ENCODE assay signal across 16 mouse cellular contexts in the genomic region with DNA sequence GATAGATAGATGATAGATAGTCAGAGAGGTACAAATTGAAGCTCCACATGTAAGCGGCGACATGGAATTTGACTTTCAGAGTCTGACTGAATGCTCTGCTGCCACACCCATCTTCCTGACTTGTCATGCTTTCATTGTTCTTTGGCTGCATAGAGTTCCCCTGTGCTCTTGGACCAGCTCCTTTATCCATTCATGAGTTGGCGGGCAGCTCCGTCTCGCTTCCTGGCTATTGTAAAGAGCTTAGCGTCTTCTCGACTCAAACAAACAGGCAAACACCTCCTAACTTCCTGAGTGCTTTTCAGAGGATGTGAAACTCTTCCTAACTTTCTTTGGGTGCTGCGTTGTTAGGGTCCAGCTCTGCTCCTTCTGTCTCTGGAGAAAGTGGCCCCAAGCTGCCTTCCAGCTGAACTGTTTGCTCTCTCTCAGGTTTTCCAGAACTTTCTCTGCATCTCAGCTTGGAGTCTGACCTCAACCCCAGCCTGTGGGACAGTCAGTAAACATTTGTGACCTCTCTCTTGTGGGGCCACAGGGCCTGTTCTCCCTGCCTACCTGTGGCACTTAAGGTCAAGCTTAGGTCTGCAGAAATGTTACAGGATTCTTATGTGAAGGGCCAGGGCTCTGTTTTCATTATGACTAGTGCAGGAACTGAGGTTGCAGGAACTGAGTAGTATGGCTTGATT. TPM values are rescaled to one million over a fixed set of nuclear protein-coding genes. Genes with fewer than 3 reads are reported as not detected.
DNase-seq lines count a peak whose midpoint lies in the region; ATAC-seq and TF ChIP-seq lines count a peak whose summit lies in the region.
"Had no signal": no experiment of that assay in that cellular context is flagged by ENCODE, and none has a peak within 500 bp of the region (broad histone marks: within the 10 kb centered on the region; RNA-seq: fewer than 3 reads in every experiment).

No protein-coding gene starts in this region.

- no peak overlapping the region for H3K4me2 ChIP-seq in lung, embryonic 15.5 days
- H3K4me2 ChIP-seq in hindbrain, postnatal 0 days (ENCODE audit: low read depth, low read length), result no peak overlapping the region
- H3K4me2 ChIP-seq: embryonic facial prominence, embryonic 15.5 days had no signal

- no peaks in the 10 kb centered on the region for H3K36me3 ChIP-seq in lung, embryonic 15.5 days
- no peaks in the 10 kb centered on the region for H3K36me3 ChIP-seq in hindbrain, postnatal 0 days (ENCODE audit: insufficient read depth, low read length)
- H3K36me3 ChIP-seq: embryonic facial prominence, embryonic 15.5 days had no signal

- no peaks in the 10 kb centered on the region for H3K9me3 ChIP-seq in lung, embryonic 15.5 days
- no peaks in the 10 kb centered on the region for H3K9me3 ChIP-seq in hindbrain, postnatal 0 days (ENCODE audit: low read length)
- H3K9me3 ChIP-seq: embryonic facial prominence, embryonic 15.5 days had no signal

- H3K4me1 ChIP-seq in lung, embryonic 15.5 days, result peaks cover 5% of the 10 kb centered on the region; the same call in 1 of the 2 replicates
- H3K4me1 ChIP-seq in lung, adult 2 months (ENCODE audit: control insufficient read depth, insufficient read depth, low read length), result peaks cover 6% of the 10 kb centered on the region
- no peaks in the 10 kb centered on the region for H3K4me1 ChIP-seq in hindbrain, postnatal 0 days (ENCODE audit: insufficient read depth, low read length)
- H3K4me1 ChIP-seq: embryonic facial prominence, embryonic 15.5 days had no signal

- H3K9ac ChIP-seq in lung, embryonic 15.5 days, result no peak overlapping the region
- H3K9ac ChIP-seq in hindbrain, postnatal 0 days (replicated peaks; ENCODE audit: low read length), result no peak overlapping the region
- H3K9ac ChIP-seq: embryonic facial prominence, embryonic 15.5 days had no signal

- no peak for ATAC-seq in lung, embryonic 15.5 days (ENCODE audit: borderline replicate concordance, extremely low read depth, low FRiP score, low TSS enrichment)
- no peak for ATAC-seq in hindbrain, postnatal 0 days

- DNase-seq in gastrocnemius, adult 2 months, result no peak
- no peak for DNase-seq in gastrocnemius, postnatal 25 days
- DNase-seq in lung, adult 2 months, result no peak
- DNase-seq in kidney, postnatal 14 days, result peak; percentile 50
- DNase-seq in spleen, postnatal 36 days (ENCODE audit: low spot score in 2 of 2), result no peak
- DNase-seq in cerebellum, postnatal 14 days, result no peak
- no peak for DNase-seq in hindbrain, postnatal 0 days (ENCODE audit: low spot score)
- DNase-seq: adrenal gland, postnatal 14 days; B cell, adult 2 months; cerebellum, adult 11 months; thymus, adult 2 months had no signal

- no peak for TF ChIP-seq CTCF in gastrocnemius, adult 2 months (IDR thresholded peaks at IDR 0.05)
- TF ChIP-seq CTCF in lung, adult 2 months (IDR thresholded peaks at IDR 0.05; ENCODE audit: insufficient read depth, low read length), result no peak
- no peak for TF ChIP-seq CTCF in hindbrain, postnatal 0 days (IDR thresholded peaks at IDR 0.05; ENCODE audit: low read depth)

- no peak for TF ChIP-seq POLR2A in lung, adult 2 months (IDR thresholded peaks at IDR 0.05; ENCODE audit: borderline replicate concordance, extremely low read depth, low read depth, low read length)

- intact Hi-C loops in gastrocnemius, adult 2 months (cut with DNase I), result no loop called here

- no peak overlapping the region for H3K4me3 ChIP-seq in gastrocnemius, adult 2 months
- H3K4me3 ChIP-seq in lung, embryonic 15.5 days, result no peak overlapping the region
- no peak overlapping the region for H3K4me3 ChIP-seq in lung, adult 2 months (replicated peaks; ENCODE audit: extremely low read depth, low read depth, low read length)
- no peak overlapping the region for H3K4me3 ChIP-seq in hindbrain, postnatal 0 days (ENCODE audit: low read length)
- H3K4me3 ChIP-seq: embryonic facial prominence, embryonic 15.5 days had no signal

- H3K27ac ChIP-seq in gastrocnemius, adult 2 months, result 0 out of 2 replicates have a peak overlapping the region, but pooled peaks have one; percentile 24
- peak overlapping the region; percentile 7; the same call in 1 of the 2 replicates for H3K27ac ChIP-seq in lung, embryonic 15.5 days
- no peak overlapping the region for H3K27ac ChIP-seq in hindbrain, postnatal 0 days
- H3K27ac ChIP-seq: embryonic facial prominence, embryonic 15.5 days; macrophage had no signal

- no peaks in the 10 kb centered on the region for H3K27me3 ChIP-seq in lung, embryonic 15.5 days
- H3K27me3 ChIP-seq in hindbrain, postnatal 0 days (ENCODE audit: insufficient read depth, low read length), result no peaks in the 10 kb centered on the region
- H3K27me3 ChIP-seq: embryonic facial prominence, embryonic 15.5 days had no signal

- 59% methylated on average over 8 of the region's 8 CpGs for WGBS in lung, embryonic 15.5 days
- 32% methylated on average over 8 of the region's 8 CpGs for WGBS in lung, adult 2 months
- WGBS in hindbrain, postnatal 0 days, result 28% methylated on average over 8 of the region's 8 CpGs

RNA-seq across cellular contexts. Expression of a gene that starts 13.6 kb away (rescaled TPM):
- total RNA-seq in gastrocnemius, adult 2 months (2021), result not detected
- total RNA-seq in gastrocnemius, postnatal 25 days (2021), result not detected
- polyA plus RNA-seq in lung, embryonic 15.5 days (2015; fragmentation: Nextera tagmentation; extraction: Ambion mirVana), result 0.45 TPM in 1 of 2 replicates, not detected in the other
- not detected in 2 replicates for polyA plus RNA-seq in lung, adult 2 months (2012; rRNA removed)
- total RNA-seq in hindbrain, postnatal 0 days (2014; rRNA removed), result not detected in 2 replicates
- 0.54 TPM in 1 of 2 replicates, not detected in the other for polyA plus RNA-seq in hindbrain, postnatal 0 days (2015; fragmentation: Nextera tagmentation; extraction: Ambion mirVana)
- total RNA-seq: adrenal gland, postnatal 14 days; left cerebral cortex, adult 8-10 months had no signal
- polyA plus RNA-seq: embryonic facial prominence, embryonic 15.5 days; intestine, embryonic 14.5 days; thymus, adult 2 months had no signal
